Mouse (Mus musculus) midbrain, embryonic 16.5 days (tissue): ENCODE measurements at regions not wholly inside any gene's neighbourhood (a gene's known extent, or its start where the extent isn't known, plus 50 kb on each side); places are given as distances from the start of the nearest gene placed in this dataset.

ENCODE experiments used
- ATAC-seq: fragments of 200-750 bp; cut with Nextera tagmentation; 2 replicates; pipeline ENCODE4 v1.8.0; 2017; ENCODE audit warnings: moderate TSS enrichment
- H3K27ac ChIP-seq: fragments of 300-500 bp; sonication (generic); 2 replicates; pipeline ENCODE4 v1.5.1; 2014; ENCODE audit warnings: mild to moderate bottlenecking, low read length, mixed read lengths
- H3K27me3 ChIP-seq: fragments of 300-500 bp; sonication (generic); 2 replicates; pipeline ENCODE4 v1.6.1; 2014; ENCODE audit warnings: low read depth, low read length, mixed read lengths; ENCODE audit not compliant: control insufficient read depth, insufficient read depth
- H3K36me3 ChIP-seq: fragments of 300-500 bp; sonication (generic); 2 replicates; pipeline ENCODE4 v1.6.1; 2014; ENCODE audit warnings: mild to moderate bottlenecking, low read length, moderate library complexity, mixed read lengths; ENCODE audit not compliant: control insufficient read depth, insufficient read depth
- H3K4me1 ChIP-seq: fragments of 300-500 bp; sonication (generic); 2 replicates; pipeline ENCODE4 v1.6.1; 2014; ENCODE audit warnings: mild to moderate bottlenecking, low read length, mixed read lengths; ENCODE audit not compliant: control insufficient read depth, insufficient read depth
- H3K4me2 ChIP-seq: fragments of 300-500 bp; sonication (generic); 2 replicates; pipeline ENCODE4 v1.6.1; 2014; ENCODE audit warnings: mild to moderate bottlenecking, low read length, mixed read lengths
- H3K4me3 ChIP-seq: fragments of 300-500 bp; sonication (generic); 2 replicates; pipeline ENCODE4 v1.5.1; 2014; ENCODE audit warnings: low read depth, mild to moderate bottlenecking, low read length, moderate library complexity, mixed read lengths
- H3K9ac ChIP-seq: fragments of 300-500 bp; sonication (generic); 2 replicates; pipeline ENCODE4 v1.6.1; 2014; ENCODE audit warnings: low read depth, low read length, mixed read lengths
- H3K9me3 ChIP-seq: fragments of 300-500 bp; sonication (generic); replicated peaks from 2 replicates; pipeline ENCODE4 v1.6.1; 2014; ENCODE audit warnings: mild to moderate bottlenecking, low read length, mixed read lengths; ENCODE audit not compliant: control insufficient read depth, poor library complexity, severe bottlenecking
- WGBS: fragments of 180-500 bp; shearing (Covaris S2); extraction: QIAGEN DNeasy Blood & Tissue Kit; methylation state at CpG from one replicate; pipeline ENCODE4 v1.1.7; 2014; 5-methylcytosine and 5-hydroxymethylcytosine counted together

- no peak overlapping the region for H3K4me2 ChIP-seq
- no peak overlapping the region for H3K4me3 ChIP-seq
- no peaks in the 10 kb centered on the region for H3K27me3 ChIP-seq
- no peaks in the 10 kb centered on the region for H3K4me1 ChIP-seq
- WGBS, result 66% methylated on average over 9 of the region's 9 CpGs
- no peak overlapping the region for H3K9ac ChIP-seq
- no peak for ATAC-seq
- no peak overlapping the region for H3K27ac ChIP-seq
- H3K36me3 ChIP-seq, result no peaks in the 10 kb centered on the region
- H3K9me3 ChIP-seq, result no peaks in the 10 kb centered on the region
Measured at GRCm38 (mm10) chr1:92347656-92348055, 126.0 kb downstream of the Ndufa10 start.

GRCm38 (mm10) chr1:92343768-92344167 lies 129.9 kb downstream of the Ndufa10 start:
- Histone ChIP-seq H3K4me1 (no peaks in the 10 kb centered on the region), H3K27ac (no peak overlapping the region), H3K27me3 (no peaks in the 10 kb centered on the region), H3K4me3 (no peak overlapping the region), H3K9ac (no peak overlapping the region), H3K36me3 (no peaks in the 10 kb centered on the region), H3K9me3 (no peaks in the 10 kb centered on the region), H3K4me2 (no peak overlapping the region)
- no peak for ATAC-seq
- WGBS, result 90% methylated on average over 2 of the region's 2 CpGs

GRCm38 (mm10) chr1:92343161-92343598 lies 130.5 kb downstream of the Ndufa10 start:
- no peaks in the 10 kb centered on the region for H3K36me3 ChIP-seq
- no peaks in the 10 kb centered on the region for H3K4me1 ChIP-seq
- no peak for ATAC-seq
- no peak overlapping the region for H3K27ac ChIP-seq
- H3K4me3 ChIP-seq, result no peak overlapping the region
- no peaks in the 10 kb centered on the region for H3K27me3 ChIP-seq
- H3K9me3 ChIP-seq, result no peaks in the 10 kb centered on the region
- no peak overlapping the region for H3K9ac ChIP-seq
- 93% methylated on average over 5 of the region's 5 CpGs for WGBS
- no peak overlapping the region for H3K4me2 ChIP-seq

GRCm38 (mm10) chr1:92341846-92342540 lies 131.7 kb downstream of the Ndufa10 start:
- Histone ChIP-seq H3K4me3 (no peak overlapping the region), H3K27me3 (no peaks in the 10 kb centered on the region), H3K27ac (no peak overlapping the region), H3K4me1 (no peaks in the 10 kb centered on the region), H3K9ac (no peak overlapping the region), H3K4me2 (no peak overlapping the region), H3K9me3 (no peaks in the 10 kb centered on the region), H3K36me3 (no peaks in the 10 kb centered on the region)
- no peak for ATAC-seq
- 91% methylated on average over 12 of the region's 12 CpGs for WGBS

GRCm38 (mm10) chr1:92340644-92341043 lies 133.0 kb downstream of the Ndufa10 start:
- Histone ChIP-seq H3K4me3 (no peak overlapping the region), H3K27me3 (no peaks in the 10 kb centered on the region), H3K27ac (no peak overlapping the region), H3K36me3 (no peaks in the 10 kb centered on the region), H3K9me3 (no peaks in the 10 kb centered on the region), H3K4me1 (no peaks in the 10 kb centered on the region), H3K4me2 (no peak overlapping the region), H3K9ac (no peak overlapping the region)
- no peak for ATAC-seq
- 90% methylated on average over 7 of the region's 7 CpGs for WGBS

- no peaks in the 10 kb centered on the region for H3K36me3 ChIP-seq
- H3K27me3 ChIP-seq, result no peaks in the 10 kb centered on the region
- H3K27ac ChIP-seq, result no peak overlapping the region
- H3K9ac ChIP-seq, result no peak overlapping the region
- no peak for ATAC-seq
- H3K4me1 ChIP-seq, result no peaks in the 10 kb centered on the region
- 88% methylated on average over 1 of the region's 1 CpGs for WGBS
- no peak overlapping the region for H3K4me2 ChIP-seq
- H3K4me3 ChIP-seq, result no peak overlapping the region
- H3K9me3 ChIP-seq, result no peaks in the 10 kb centered on the region
Measured at GRCm38 (mm10) chr1:92338589-92338988, 135.1 kb downstream of the Ndufa10 start.

GRCm38 (mm10) chr1:92337450-92337849 lies 136.2 kb downstream of the Ndufa10 start:
- ATAC-seq, result no peak
- 77% methylated on average over 8 of the region's 8 CpGs for WGBS
- H3K4me1 ChIP-seq, result no peaks in the 10 kb centered on the region
- no peak overlapping the region for H3K9ac ChIP-seq
- no peak overlapping the region for H3K4me2 ChIP-seq
- H3K9me3 ChIP-seq, result no peaks in the 10 kb centered on the region
- H3K27ac ChIP-seq, result no peak overlapping the region
- H3K4me3 ChIP-seq, result no peak overlapping the region
- H3K36me3 ChIP-seq, result no peaks in the 10 kb centered on the region
- no peaks in the 10 kb centered on the region for H3K27me3 ChIP-seq

GRCm38 (mm10) chr1:92332248-92332584 lies 136.7 kb upstream of the Hdac4 start:
- no peaks in the 10 kb centered on the region for H3K27me3 ChIP-seq
- no peak overlapping the region for H3K9ac ChIP-seq
- WGBS, result 74% methylated on average over 7 of the region's 7 CpGs
- no peak for ATAC-seq
- H3K9me3 ChIP-seq, result no peaks in the 10 kb centered on the region
- H3K27ac ChIP-seq, result no peak overlapping the region
- H3K4me2 ChIP-seq, result no peak overlapping the region
- no peak overlapping the region for H3K4me3 ChIP-seq
- no peaks in the 10 kb centered on the region for H3K36me3 ChIP-seq
- H3K4me1 ChIP-seq, result no peaks in the 10 kb centered on the region

GRCm38 (mm10) chr1:92331559-92332247 lies 136.2 kb upstream of the Hdac4 start:
- no peaks in the 10 kb centered on the region for H3K36me3 ChIP-seq
- H3K9ac ChIP-seq, result no peak overlapping the region
- H3K4me3 ChIP-seq, result no peak overlapping the region
- H3K4me1 ChIP-seq, result no peaks in the 10 kb centered on the region
- 82% methylated on average over 5 of the region's 5 CpGs for WGBS
- no peak overlapping the region for H3K27ac ChIP-seq
- no peak overlapping the region for H3K4me2 ChIP-seq
- H3K27me3 ChIP-seq, result no peaks in the 10 kb centered on the region
- no peaks in the 10 kb centered on the region for H3K9me3 ChIP-seq
- ATAC-seq, result no peak
